Mouse (Mus musculus): ENCODE data around the gene Fgf8.

Gene Fgf8

GRCm38 (mm10) chr19:45748691-45749242 lies 6.1 kb upstream of the Fgf8 start:
- peak; percentile 42 for DNase-seq (ENCODE audit: low read depth, low spot score)

GRCm38 (mm10) chr19:45748206-45748605 lies 5.5 kb upstream of the Fgf8 start:
- DNase-seq (ENCODE audit: low read depth, low spot score) = peak; percentile 30

GRCm38 (mm10) chr19:45747028-45747867 lies 4.5 kb upstream of the Fgf8 start:
- DNase-seq (ENCODE audit: low read depth, low spot score) = peak; percentile 93

- DNase-seq (ENCODE audit: low read depth, low spot score) = peak; percentile 90
Measured at GRCm38 (mm10) chr19:45746153-45747020, 3.7 kb upstream of the Fgf8 start.

GRCm38 (mm10) chr19:45745344-45746152 lies 2.8 kb upstream of the Fgf8 start:
- DNase-seq (ENCODE audit: low read depth, low spot score) = peak; percentile 25

GRCm38 (mm10) chr19:45743619-45744018 lies 904 bp upstream of the Fgf8 start:
- DNase-seq (ENCODE audit: low read depth, low spot score) = no peak

- DNase-seq (ENCODE audit: low read depth, low spot score) = no peak
Measured at GRCm38 (mm10) chr19:45742984-45743575, 365 bp upstream of the Fgf8 start.

GRCm38 (mm10) chr19:45741431-45742217 lies 1.1 kb downstream of the Fgf8 start:
- peak; percentile 55 for DNase-seq (ENCODE audit: low read depth, low spot score)

- DNase-seq (ENCODE audit: low read depth, low spot score) = no peak
Measured at GRCm38 (mm10) chr19:45740817-45741216, 1.9 kb downstream of the Fgf8 start.

GRCm38 (mm10) chr19:45740233-45740632 lies 2.5 kb downstream of the Fgf8 start:
- DNase-seq (ENCODE audit: low read depth, low spot score) = no peak

GRCm38 (mm10) chr19:45738521-45738920 lies 4.2 kb downstream of the Fgf8 start:
- DNase-seq (ENCODE audit: low read depth, low spot score) = no peak

GRCm38 (mm10) chr19:45737846-45738484 lies 4.8 kb downstream of the Fgf8 start:
- DNase-seq (ENCODE audit: low read depth, low spot score) = no peak

- no peak for DNase-seq (ENCODE audit: low read depth, low spot score)
Measured at GRCm38 (mm10) chr19:45737208-45737845, 5.4 kb downstream of the Fgf8 start.

- peak; percentile 81 for DNase-seq (ENCODE audit: low read depth, low spot score)
Measured at GRCm38 (mm10) chr19:45736855-45737207, 5.9 kb downstream of the Fgf8 start.

GRCm38 (mm10) chr19:45736241-45736640 lies 6.5 kb downstream of the Fgf8 start:
- no peak for DNase-seq (ENCODE audit: low read depth, low spot score)

- DNase-seq (ENCODE audit: low read depth, low spot score) = no peak
Measured at GRCm38 (mm10) chr19:45734762-45735161, 8.0 kb downstream of the Fgf8 start.

GRCm38 (mm10) chr19:45734191-45734590 lies 8.5 kb downstream of the Fgf8 start:
- DNase-seq (ENCODE audit: low read depth, low spot score) = no peak

- no peak for DNase-seq (ENCODE audit: low read depth, low spot score)
Measured at GRCm38 (mm10) chr19:45733564-45733963, 9.2 kb downstream of the Fgf8 start.

- DNase-seq (ENCODE audit: low read depth, low spot score) = peak; percentile 83
Measured at GRCm38 (mm10) chr19:45731658-45732057, 11.1 kb downstream of the Fgf8 start.

Data from ZHBTc4 (cell line).